Mouse (Mus musculus): Measurements from ENCODE around the gene Fbxo34. TPM values are rescaled to one million over a fixed set of nuclear protein-coding genes. Genes with fewer than 3 reads are reported as not detected.
"Not testable (repeated sequence)": the region's sequence is repeated elsewhere in the genome, so short reads cannot be mapped to it uniquely, and the experiment has no call there.

The Fbxo34 gene
- total RNA-seq (2021) = 10 to 100 TPM; 27.9 to 28.4 TPM

GRCm38 (mm10) chr14:47450121-47450520 lies at the start of gene Fbxo34:
TSS of gene Fbxo34 (plus strand) at chr14:47450421.
- DNase-seq; intact Hi-C loops (cut with DNase I): not testable (repeated sequence)

GRCm38 (mm10) chr14:47402735-47403134 lies 47.5 kb upstream of the Fbxo34 start:
- intact Hi-C loops (cut with DNase I) = no loop called here
- no peak for DNase-seq

GRCm38 (mm10) chr14:47406000-47406399 lies 44.2 kb upstream of the Fbxo34 start:
- no peak for DNase-seq
- intact Hi-C loops (cut with DNase I) = no loop called here

- intact Hi-C loops (cut with DNase I) = no loop called here
- DNase-seq = no peak
These were observed 32.9 kb upstream of the Fbxo34 start for GRCm38 (mm10) chr14:47417346-47417745.

DNA sequence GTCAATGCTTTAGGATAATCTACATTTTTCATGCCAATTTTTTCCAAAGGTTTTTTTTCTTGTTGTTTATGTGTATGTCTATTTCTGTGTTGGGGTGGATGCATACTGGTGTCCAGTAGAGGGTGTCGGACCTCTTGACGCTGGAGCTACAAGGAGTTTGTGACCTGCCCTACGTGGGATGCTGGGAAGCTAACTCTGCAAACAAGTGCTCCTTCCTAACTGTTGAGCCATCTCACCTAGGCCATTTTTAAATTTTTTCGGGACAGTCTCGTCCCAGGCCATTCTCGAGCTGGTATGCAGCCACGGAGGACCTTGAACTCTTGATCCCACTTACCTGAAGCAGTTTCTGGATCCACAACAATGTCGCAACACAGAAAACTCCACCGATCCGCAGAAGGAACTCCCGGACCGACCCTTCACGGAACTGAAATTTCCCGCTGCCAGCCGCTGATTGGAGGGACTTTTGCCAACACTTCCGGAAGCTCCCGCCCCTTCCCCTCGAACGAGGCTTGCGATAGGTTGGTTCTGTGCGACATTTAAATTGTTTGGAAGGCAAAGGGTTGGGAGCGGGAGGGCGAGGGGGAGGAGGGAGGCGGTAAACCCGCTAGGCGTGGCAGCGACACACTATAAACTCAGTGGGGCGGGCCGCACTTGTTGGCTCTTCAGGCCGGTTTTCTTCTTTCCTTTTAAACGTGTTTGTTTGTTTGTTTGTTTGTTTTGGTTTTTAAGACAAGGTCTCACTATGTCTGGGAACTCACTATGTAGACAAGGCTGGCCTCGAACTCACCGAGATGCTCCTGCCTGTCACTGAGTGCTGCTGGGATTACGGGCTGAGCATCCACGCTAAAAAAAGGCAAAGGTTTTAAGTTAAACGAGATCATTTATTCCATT lies 32.2 kb upstream of the Fbxo34 start, which contains the start of gene Dlgap5:
TSS of gene Dlgap5 (minus strand) at position 633 of the 891 bp plus-strand sequence.
- DNase-seq = peak; percentile 93
- intact Hi-C loops (cut with DNase I) = no loop called here

DNA sequence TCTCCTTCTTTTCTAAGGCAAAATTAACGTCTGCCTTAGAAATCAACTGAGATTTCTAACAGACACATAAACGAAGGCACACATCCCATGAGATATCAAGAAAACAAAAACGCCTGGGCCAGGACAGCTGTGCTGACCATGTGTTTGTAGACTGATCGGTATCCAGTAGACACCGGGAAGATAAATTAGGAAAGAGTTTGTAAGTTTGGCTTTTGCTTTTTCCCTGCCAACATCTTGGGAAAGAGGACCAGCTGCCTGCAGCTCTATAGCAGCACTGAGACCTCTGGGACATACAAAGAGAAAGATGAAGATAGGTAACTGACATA lies 31.6 kb upstream of the Fbxo34 start:
- no peak for DNase-seq
- intact Hi-C loops (cut with DNase I) = no loop called here

DNA sequence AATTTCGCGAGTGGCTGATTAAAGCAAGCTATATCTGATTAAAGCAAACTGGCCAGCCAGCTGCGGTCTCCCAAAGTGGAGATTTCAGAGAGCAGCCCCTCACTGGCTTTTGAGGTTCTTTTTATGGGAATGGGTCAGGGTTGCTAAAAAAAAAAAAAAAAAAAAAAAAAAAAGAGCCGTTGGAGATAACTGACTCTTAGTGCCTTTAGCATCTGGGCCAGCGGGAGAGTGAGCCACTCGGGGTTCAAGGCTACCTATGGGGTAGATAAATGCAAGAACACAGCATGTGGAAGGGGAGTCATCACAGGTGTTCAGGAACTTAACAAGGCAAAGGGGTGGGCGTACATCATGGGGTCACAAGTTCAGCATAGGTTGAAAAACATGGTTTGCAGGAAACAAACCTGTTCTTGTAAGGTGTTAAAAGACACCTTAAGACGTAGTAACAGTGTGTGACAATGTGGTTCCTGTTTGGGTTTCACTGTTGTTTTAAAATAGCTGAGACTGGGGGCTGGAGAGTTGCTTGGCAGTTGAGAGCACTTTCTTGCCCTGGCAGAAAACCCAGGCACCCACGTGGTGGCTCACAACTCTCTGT lies 31.1 kb upstream of the Fbxo34 start:
- no peak for DNase-seq
- intact Hi-C loops (cut with DNase I) = no loop called here

DNA sequence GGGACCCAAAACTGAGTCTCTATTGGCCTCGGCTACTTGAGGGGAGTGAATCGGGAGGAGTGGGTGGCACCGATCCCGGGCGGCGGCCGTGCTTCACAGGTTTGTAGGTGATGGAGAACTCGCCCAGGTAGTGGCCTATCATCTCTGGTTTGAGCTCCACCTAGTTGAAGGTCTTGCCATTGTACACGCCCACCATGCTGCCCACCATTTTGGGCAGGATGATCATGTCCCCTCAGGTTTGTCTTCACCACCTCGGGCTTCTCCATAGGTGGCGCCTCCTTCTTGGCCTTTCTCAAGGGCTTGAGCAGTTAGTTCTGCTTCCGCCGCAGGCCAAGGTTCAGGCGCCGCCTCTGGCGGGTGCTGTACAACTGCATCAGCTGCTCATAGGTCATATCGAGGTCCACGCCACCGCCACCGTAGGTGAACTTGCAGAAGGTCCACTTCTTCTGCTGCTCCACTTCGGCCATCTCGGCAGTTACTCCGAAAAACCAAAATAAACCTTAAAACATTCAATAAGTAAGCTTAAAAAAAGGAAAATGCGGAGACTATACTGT lies 30.4 kb upstream of the Fbxo34 start:
- intact Hi-C loops (cut with DNase I) = no loop called here
- no peak for DNase-seq

DNA sequence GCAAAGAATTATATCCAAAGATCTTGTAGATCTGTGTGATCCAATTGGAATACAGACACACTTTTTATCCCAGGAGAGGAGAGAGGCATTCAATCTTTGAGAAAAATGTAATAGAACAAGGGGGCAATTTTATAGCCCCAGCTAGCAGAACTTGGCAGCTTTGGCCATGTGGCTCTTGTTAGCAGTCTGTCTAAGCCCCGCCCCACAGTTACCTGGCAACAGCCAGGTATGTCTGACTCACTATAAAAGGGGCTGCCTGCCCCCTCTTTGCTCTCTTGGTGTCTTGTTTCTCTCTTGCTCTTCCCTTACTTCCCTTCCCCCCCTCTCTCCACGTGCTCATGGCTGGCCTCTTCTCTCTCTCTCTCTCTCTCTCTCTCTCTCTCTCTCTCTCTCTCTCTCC lies 28.6 kb upstream of the Fbxo34 start:
- intact Hi-C loops (cut with DNase I) = no loop called here
- DNase-seq = no peak

DNA sequence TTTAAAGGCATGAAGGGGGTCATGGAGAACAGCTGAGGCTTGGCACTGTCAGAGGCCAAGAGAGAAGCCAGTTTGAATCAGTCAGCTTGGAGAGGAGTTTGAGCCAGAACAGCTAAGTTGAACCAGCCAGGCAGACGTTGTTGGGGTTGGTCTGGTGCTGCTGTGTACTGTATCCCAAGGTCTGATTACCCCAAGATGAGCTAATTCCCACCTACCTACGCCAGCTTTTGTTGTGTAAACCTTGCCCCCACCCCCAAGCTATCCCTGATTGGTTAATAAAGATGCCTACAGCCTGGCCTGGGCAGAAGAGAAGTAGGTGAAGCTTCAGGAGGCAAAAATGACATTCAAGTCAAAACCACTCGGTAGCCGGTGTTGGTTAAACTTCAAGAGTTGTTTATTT lies 27.8 kb upstream of the Fbxo34 start:
- intact Hi-C loops (cut with DNase I) = no loop called here
- no peak for DNase-seq

DNA sequence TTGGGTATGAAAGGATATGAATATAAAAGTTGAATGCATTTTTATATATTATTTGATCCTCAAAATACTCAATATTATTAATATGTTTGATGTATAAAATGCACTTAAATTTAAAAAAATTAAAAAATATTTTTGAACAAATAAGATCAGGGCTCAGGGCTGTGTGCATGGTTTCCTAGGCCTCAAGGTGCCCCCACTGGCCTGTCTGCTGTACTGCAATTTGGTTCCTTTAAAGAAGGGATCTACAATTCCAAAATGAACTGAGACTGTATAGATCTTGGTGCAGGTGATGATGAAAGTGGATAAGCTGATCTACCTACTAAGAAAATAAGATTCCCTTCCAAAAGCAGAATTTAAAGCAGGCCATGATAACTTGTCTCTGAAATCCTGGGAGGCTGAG lies 17.2 kb upstream of the Fbxo34 start:
- DNase-seq = no peak
- intact Hi-C loops (cut with DNase I) = no loop called here

DNA sequence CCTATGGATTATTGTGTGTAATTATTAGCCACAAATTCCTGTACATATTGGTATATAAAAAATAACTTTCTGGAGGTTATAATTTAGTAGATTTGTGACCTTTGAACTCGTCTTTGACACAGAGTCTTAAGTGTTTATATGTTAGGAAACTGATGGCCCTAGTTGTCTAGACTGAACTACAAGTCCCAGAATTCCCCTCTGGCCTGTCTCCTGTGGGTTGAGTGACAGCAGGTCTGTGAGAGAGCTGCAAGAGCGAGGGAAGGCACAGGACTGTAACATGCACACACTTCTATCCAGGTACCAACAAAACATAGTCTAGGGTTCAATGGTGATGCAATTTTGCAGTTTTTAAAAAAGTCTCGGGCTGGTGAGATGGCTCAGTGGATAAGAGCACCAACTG lies 11.3 kb upstream of the Fbxo34 start:
- DNase-seq = no peak
- intact Hi-C loops (cut with DNase I) = no loop called here

DNA sequence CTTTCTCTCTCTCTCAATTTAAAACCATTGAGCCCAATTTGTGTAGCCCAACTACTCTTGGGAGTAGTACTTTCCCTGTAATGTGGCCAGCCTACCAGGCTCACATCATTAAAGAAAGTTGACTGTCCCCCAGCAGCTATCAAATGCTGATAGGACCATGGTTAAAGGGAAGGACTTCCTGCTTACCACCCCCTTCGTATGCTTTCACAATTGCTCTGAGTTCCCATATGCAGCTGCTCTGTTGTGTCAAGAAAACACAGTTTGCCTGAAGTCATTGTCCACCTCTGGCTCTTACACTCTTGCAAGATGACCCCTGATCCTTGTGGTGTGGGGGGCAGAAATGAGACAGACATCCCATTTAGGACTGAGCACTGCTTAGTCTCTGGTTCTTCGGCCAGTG lies 5.3 kb upstream of the Fbxo34 start:
- intact Hi-C loops (cut with DNase I) = no loop called here
- no peak for DNase-seq

DNA sequence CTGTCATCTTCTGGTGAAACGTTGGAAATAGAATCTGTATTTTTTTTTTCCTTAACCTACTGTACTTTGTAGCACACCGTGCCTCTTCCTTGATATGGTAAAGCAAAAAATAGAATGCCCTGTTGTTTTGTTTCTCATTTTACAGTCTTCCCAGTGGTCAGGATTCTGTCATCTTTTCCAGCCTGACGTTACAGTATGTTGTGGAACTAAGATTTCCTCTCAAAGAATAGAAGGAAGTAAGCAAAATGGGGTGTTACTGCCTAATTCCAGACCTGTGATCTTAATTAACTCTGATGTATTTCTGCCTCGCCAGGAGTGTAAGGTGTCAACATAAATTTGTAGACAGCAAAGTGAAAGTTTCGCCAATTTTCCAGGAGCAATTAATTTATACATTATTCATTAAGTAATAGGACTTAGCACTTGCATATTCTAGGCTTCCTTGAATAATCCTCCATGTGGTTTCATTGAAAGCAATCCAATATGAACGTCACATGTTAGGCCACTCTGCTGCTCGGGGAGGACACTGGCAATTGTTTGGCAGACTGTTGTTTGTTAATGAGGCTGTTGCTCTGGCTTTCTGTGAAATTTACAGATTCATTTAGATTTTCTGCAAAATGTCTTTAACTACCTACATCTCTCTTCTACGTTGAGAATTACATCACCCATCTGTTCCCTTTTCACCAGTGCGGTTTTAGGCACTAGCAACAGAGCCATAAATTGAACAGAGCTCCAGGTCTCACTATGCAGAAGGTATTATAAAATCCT lies 4.7 kb upstream of the Fbxo34 start:
- intact Hi-C loops (cut with DNase I) = no loop called here
- DNase-seq = no peak

- DNase-seq = peak; percentile 38
- intact Hi-C loops (cut with DNase I) = no loop called here
These were observed 9.3 kb downstream of the Fbxo34 start for GRCm38 (mm10) chr14:47459556-47459955.

DNA sequence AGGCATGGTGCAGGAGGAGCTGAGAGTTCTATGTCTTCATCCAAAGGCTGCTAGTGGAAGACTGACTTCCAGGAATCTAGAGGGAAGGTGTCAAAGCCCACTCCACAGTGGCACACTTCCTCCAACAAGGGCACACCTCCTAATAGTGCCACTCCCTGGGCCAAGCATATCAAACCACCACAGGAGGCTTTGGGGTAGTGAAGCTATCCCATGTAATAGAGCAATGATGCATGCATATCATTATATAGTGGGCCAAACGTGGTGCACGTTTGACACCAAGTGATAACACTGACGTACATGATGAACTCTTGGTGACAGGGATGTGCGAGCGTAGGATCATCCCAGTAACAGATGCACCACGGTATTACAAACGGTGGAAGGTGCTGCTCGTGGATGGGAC lies 11.8 kb downstream of the Fbxo34 start:
- DNase-seq = no peak
- intact Hi-C loops (cut with DNase I) = no loop called here

DNA sequence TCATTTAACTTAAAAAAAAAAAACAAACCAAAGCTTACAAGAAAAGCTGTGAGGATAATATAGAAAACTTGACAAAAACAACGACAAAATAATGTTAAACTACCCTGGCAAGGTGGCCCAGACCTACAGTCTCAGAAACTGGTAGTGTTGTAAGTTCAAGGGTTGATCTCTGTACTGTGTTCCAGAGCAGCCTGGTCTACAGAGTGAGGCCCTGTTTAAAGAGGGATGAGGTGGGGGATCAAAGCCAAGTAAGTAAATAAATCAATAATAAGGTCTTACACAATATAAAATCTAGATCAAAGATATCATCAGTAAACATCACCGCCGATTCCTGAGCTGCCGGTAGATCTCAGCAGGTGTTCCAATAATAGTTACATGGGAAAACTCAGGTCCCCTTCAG lies 12.2 kb downstream of the Fbxo34 start:
- no peak for DNase-seq
- intact Hi-C loops (cut with DNase I) = no loop called here

GRCm38 (mm10) chr14:47462877-47463460 lies 12.7 kb downstream of the Fbxo34 start:
- intact Hi-C loops (cut with DNase I) = no loop called here
- no peak for DNase-seq

GRCm38 (mm10) chr14:47464426-47464825 lies 14.2 kb downstream of the Fbxo34 start:
- intact Hi-C loops (cut with DNase I) = no loop called here
- no peak for DNase-seq

GRCm38 (mm10) chr14:47465468-47466175 lies 15.4 kb downstream of the Fbxo34 start:
- no peak for DNase-seq
- intact Hi-C loops (cut with DNase I) = no loop called here

All from left cerebral cortex, postnatal 4 days (tissue).